Mouse (Mus musculus) lung, postnatal 36 days (tissue): Measurements from ENCODE around the gene Acad11.
A peak's percentile ranks its signal among the peaks of the same experiment; 100 is the strongest.

Experiments used
- DNase-seq: peaks from one replicate; pipeline ENCODE4 v3.0.0; 2022; ENCODE audit warnings: mixed read lengths

Gene Acad11

GRCm38 (mm10) chr9:104063244-104063961, at the start of gene Acad11:
TSS of gene Acad11 (plus strand) at chr9:104063377.
- peak; percentile 93 for DNase-seq

GRCm38 (mm10) chr9:104014526-104014925, 48.7 kb upstream of the Acad11 start:
- DNase-seq: no peak

GRCm38 (mm10) chr9:104021026-104021425, 42.2 kb upstream of the Acad11 start:
- no peak for DNase-seq

- no peak for DNase-seq
Measured at GRCm38 (mm10) chr9:104027186-104027585, 36.0 kb upstream of the Acad11 start.

- no peak for DNase-seq
Measured at GRCm38 (mm10) chr9:104029861-104030260, 33.3 kb upstream of the Acad11 start.

- no peak for DNase-seq
Measured at GRCm38 (mm10) chr9:104034231-104034630, 28.9 kb upstream of the Acad11 start.

- no peak for DNase-seq
Measured at GRCm38 (mm10) chr9:104034718-104035117, 28.5 kb upstream of the Acad11 start.

GRCm38 (mm10) chr9:104035261-104036015, 27.7 kb upstream of the Acad11 start:
- peak; percentile 87 for DNase-seq

GRCm38 (mm10) chr9:104038266-104038665, 24.9 kb upstream of the Acad11 start:
- no peak for DNase-seq

- no peak for DNase-seq
Measured at GRCm38 (mm10) chr9:104039031-104039695, 24.0 kb upstream of the Acad11 start.

GRCm38 (mm10) chr9:104039742-104040141, 23.4 kb upstream of the Acad11 start:
- DNase-seq: no peak

- DNase-seq: no peak
Measured at GRCm38 (mm10) chr9:104040362-104040761, 22.8 kb upstream of the Acad11 start, which contains the start of gene Gm28305. TSS of gene Gm28305 (plus strand) at chr9:104040662.

- DNase-seq: no peak
Measured at GRCm38 (mm10) chr9:104043676-104044075, 19.5 kb upstream of the Acad11 start.

GRCm38 (mm10) chr9:104051028-104051427, 12.1 kb upstream of the Acad11 start:
- DNase-seq: no peak

GRCm38 (mm10) chr9:104062430-104063243, 540 bp upstream of the Acad11 start, which contains the start of gene Uba5:
TSS of gene Uba5 (minus strand) at chr9:104063134.
- no peak for DNase-seq

- no peak for DNase-seq
Measured at GRCm38 (mm10) chr9:104064571-104064970, 1.4 kb downstream of the Acad11 start.

GRCm38 (mm10) chr9:104070241-104070640, 7.1 kb downstream of the Acad11 start:
- DNase-seq: no peak

- no peak for DNase-seq
Measured at GRCm38 (mm10) chr9:104070863-104071604, 7.9 kb downstream of the Acad11 start.

- DNase-seq: no peak
Measured at GRCm38 (mm10) chr9:104075808-104076207, 12.6 kb downstream of the Acad11 start.

- no peak for DNase-seq
Measured at GRCm38 (mm10) chr9:104078780-104079179, 15.6 kb downstream of the Acad11 start.

GRCm38 (mm10) chr9:104079379-104079778, 16.2 kb downstream of the Acad11 start:
- DNase-seq: peak; percentile 67

GRCm38 (mm10) chr9:104080038-104080437, 16.9 kb downstream of the Acad11 start:
- no peak for DNase-seq
